Mouse (Mus musculus) hindbrain, postnatal 0 days (tissue): ENCODE data around the gene Olfr237-ps1. TPM values are rescaled to one million over a fixed set of nuclear protein-coding genes. Genes with fewer than 3 reads are reported as not detected.

ENCODE experiments used
- ATAC-seq: fragments of 200-750 bp; cut with Nextera tagmentation; 2 replicates; pipeline ENCODE4 v1.8.0; 2017; ENCODE audit warnings: mild to moderate bottlenecking, moderate TSS enrichment, moderate library complexity
- DNase-seq: peaks from one replicate; pipeline ENCODE4 v3.0.0-alpha.2; 2015; ENCODE audit warnings: low spot score
- H3K27ac ChIP-seq: fragments of 300-500 bp; sonication (generic); 2 replicates; pipeline ENCODE4 v1.5.1; 2014; ENCODE audit warnings: mild to moderate bottlenecking
- H3K27me3 ChIP-seq: fragments of 300-500 bp; sonication (generic); 2 replicates; pipeline ENCODE4 v1.6.1; 2014; ENCODE audit warnings: low read length, mixed read lengths; ENCODE audit not compliant: insufficient read depth
- H3K36me3 ChIP-seq: fragments of 300-500 bp; sonication (generic); 2 replicates; pipeline ENCODE4 v1.6.1; 2014; ENCODE audit warnings: low read length, mixed read lengths; ENCODE audit not compliant: insufficient read depth
- H3K4me1 ChIP-seq: fragments of 300-500 bp; sonication (generic); 2 replicates; pipeline ENCODE4 v1.6.1; 2014; ENCODE audit warnings: antibody characterized with exemption, low read length, mixed read lengths; ENCODE audit not compliant: insufficient read depth
- H3K4me2 ChIP-seq: fragments of 300-500 bp; sonication (generic); 2 replicates; pipeline ENCODE4 v1.6.1; 2014; ENCODE audit warnings: low read depth, mild to moderate bottlenecking, low read length, moderate library complexity, mixed read lengths
- H3K4me3 ChIP-seq: fragments of 300-500 bp; sonication (generic); 2 replicates; pipeline ENCODE4 v1.5.1; 2014; ENCODE audit warnings: low read length
- H3K9ac ChIP-seq: fragments of 300-500 bp; sonication (generic); replicated peaks from 2 replicates; pipeline ENCODE4 v1.6.1; 2014; ENCODE audit warnings: mild to moderate bottlenecking, low read length, moderate library complexity, mixed read lengths
- H3K9me3 ChIP-seq: fragments of 300-500 bp; sonication (generic); 2 replicates; pipeline ENCODE4 v1.6.1; 2016; ENCODE audit warnings: low read length, mixed read lengths
- CTCF ChIP-seq: IDR thresholded peaks from 2 replicates; pipeline ENCODE4 v1.5.1; 2016; ENCODE audit warnings: antibody characterized with exemption, control low read depth, low read depth
- WGBS: fragments of 180-500 bp; shearing (Covaris S2); extraction: QIAGEN DNeasy Blood & Tissue Kit; methylation state at CpG from one replicate; pipeline ENCODE4 v1.1.7; 2014; 5-methylcytosine and 5-hydroxymethylcytosine counted together
- polyA plus RNA-seq: library from polyadenylated mRNA; unstranded; fragments of >200 nt; fragmentation: Nextera tagmentation; extraction: Ambion mirVana; gene quantifications from 2 replicates; pipeline ENCODE4 v1.2.1, GENCODE M21; 2015
- total RNA-seq: library from RNA; depleted of rRNA; stranded (reverse); fragments of >200 nt; gene quantifications from 2 replicates; pipeline ENCODE4 v1.2.3, GENCODE M21; 2014; rRNA removed

Gene Olfr237-ps1
- total and polyA plus RNA-seq, 2 experiments from 2014 or later: not detected

DNA sequence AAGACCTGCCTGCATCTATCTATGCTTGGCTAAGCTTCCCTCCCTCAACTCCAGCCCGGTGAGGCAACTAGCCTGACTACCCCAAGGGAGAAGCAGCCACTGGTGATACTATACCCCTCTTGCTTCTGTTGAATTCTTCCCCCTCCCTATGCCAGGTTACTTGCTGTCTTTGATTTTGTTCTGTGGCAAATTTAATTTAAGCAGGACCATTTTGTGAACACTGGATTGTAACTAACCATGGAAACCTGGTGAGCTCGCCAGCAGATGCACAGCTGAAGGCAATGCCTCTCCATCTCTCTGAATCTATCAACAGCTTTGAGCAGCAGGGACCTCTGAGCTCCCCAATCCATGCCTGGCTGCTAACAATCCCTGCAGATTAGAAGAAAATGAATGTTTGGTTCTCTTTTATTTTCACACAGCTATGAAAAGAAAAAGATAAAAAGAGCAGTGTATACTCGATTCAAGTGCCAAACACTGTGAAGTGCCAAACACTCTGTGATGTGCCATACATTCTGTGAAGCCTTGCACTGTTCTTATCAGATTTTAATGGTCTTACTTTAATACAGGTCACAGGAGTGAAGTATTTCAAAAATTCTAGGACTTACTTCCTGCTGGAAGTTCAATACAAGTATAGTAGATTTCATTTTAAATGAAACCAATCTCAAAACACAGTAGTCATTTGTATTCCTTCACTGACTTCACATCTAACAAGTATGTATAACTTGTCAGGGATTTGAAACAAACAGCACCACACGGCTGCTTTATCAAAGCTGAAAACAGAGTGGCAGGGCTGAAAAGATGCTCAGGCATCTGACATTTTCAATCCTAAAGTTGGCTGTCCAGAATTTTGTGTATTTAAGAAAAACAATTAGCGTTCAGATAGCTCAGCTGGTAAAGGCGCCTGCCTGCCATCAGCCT is 32.5 kb downstream of the Olfr237-ps1 start:
- H3K4me3 ChIP-seq: no peak overlapping the region
- 0 out of 2 replicates have a peak, but pooled peaks cover 7% of the 10 kb centered on the region for H3K4me1 ChIP-seq
- ATAC-seq: peak; percentile 74
- 44% methylated on average over 6 of the region's 6 CpGs for WGBS
- H3K27me3 ChIP-seq: no peaks in the 10 kb centered on the region
- no peak overlapping the region for H3K4me2 ChIP-seq
- no peak overlapping the region for H3K27ac ChIP-seq
- no peaks in the 10 kb centered on the region for H3K36me3 ChIP-seq
- DNase-seq: peak; percentile 31
- no peak overlapping the region for H3K9ac ChIP-seq
- H3K9me3 ChIP-seq: no peaks in the 10 kb centered on the region
- no peak for TF ChIP-seq CTCF

DNA sequence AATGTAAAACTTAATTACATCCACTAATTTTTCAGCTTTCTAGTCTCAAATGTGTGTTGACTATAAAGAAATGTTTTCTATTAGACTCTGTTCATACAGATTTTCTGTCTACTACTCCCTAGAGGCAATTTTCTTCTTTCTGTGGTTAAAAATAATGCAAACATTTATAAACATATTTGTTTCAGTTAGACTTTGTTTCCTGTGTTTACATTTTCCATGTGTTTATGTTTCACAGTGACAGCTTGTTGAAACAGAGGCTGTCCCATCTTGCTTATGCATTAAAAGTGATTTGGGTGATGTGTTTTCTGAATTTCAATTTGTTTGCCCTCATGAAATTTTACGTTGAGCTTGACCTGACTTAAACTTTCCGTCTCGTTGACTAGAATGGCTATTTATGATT is 44.6 kb downstream of the Olfr237-ps1 start:
- DNase-seq (no peak), ATAC-seq (no peak)
- H3K27ac ChIP-seq: no peak overlapping the region
- H3K4me1 ChIP-seq: no peaks in the 10 kb centered on the region
- no peak overlapping the region for H3K9ac ChIP-seq
- no peak overlapping the region for H3K4me2 ChIP-seq
- H3K4me3 ChIP-seq: no peak overlapping the region
- H3K9me3 ChIP-seq: no peaks in the 10 kb centered on the region
- 85% methylated on average over 3 of the region's 3 CpGs for WGBS
- TF ChIP-seq CTCF: no peak
- H3K36me3 ChIP-seq: no peaks in the 10 kb centered on the region
- no peaks in the 10 kb centered on the region for H3K27me3 ChIP-seq

DNA sequence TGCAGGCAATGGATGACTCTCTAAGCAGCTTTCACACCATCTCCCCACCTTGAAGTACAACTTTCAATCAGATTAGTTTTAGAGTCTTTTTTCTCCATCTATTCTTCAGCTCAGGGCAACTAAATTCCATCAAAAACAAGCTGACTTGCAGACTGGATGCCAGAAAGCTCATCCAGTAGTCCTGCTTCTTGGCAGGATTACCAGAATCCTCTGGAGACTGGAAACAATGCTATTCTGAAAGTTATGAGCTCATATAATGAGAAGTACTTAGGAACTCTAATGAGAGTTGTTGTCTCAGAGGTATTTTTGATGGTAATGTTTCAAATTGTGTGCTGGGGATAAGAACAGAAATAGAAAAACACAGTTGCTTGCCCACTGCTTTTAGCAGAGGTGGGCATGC is 50.4 kb downstream of the Olfr237-ps1 start, which contains the start of gene Olfr435:
TSS of gene Olfr435 (plus strand) at position 366 of the 400 bp plus-strand sequence.
- no peak for TF ChIP-seq CTCF

DNA sequence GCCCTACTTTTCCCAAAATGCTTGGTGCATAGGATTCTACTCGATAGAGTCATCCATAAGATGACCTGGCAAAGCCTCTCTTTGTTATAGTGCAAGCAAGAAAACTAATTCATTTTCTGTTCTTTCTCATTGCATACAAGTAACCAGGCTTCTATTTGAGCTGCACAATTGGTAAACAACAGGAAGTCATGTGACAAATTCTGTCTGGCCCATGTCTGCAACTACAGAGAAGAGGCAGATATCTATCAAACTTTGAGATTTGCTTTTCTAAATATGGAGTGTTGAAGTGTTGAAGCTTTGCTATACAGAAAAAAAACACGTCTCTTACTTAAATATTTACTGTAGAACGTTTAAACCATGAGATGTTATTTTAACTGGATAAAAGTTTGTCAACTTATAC is 51.7 kb downstream of the Olfr237-ps1 start:
- no peak overlapping the region for H3K27ac ChIP-seq
- WGBS: 81% methylated on average over 3 of the region's 3 CpGs
- TF ChIP-seq CTCF: no peak

More for the DNA sequence above, 50.4 kb downstream of the Olfr237-ps1 start, which contains the start of gene Olfr435:
- Histone ChIP-seq H3K9ac (no peak within 1 kb of the TSS), H3K4me3 (no peak within 1 kb of the TSS), H3K4me2 (no peak within 1 kb of the TSS), H3K4me1 (no peaks in the 10 kb centered on the region), H3K27ac (no peak within 1 kb of the TSS), H3K27me3 (no peaks in the 10 kb centered on the region), H3K9me3 (no peaks in the 10 kb centered on the region), H3K36me3 (no peaks in the 10 kb centered on the region)
- DNase-seq: peak; percentile 12
- ATAC-seq: no peak

DNA sequence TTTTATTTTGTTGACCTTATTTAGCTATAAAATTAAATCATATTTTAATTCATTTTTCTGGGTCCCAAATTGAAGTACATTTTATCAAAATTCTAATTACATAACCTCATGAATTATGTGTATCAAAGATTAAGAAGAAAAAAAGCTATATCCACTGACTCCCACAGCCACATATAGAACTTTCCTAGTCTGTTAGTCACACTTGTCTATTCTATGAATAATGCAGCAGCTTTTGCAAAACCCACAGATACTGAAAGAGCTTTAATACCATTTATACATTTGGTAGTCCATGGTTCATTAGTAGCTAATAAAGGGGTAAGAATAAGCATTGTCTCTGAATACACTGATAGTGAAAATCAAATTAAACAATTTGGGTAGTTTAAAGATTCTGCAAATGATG is 56.4 kb downstream of the Olfr237-ps1 start:
- H3K27ac ChIP-seq: no peak overlapping the region
- TF ChIP-seq CTCF: no peak
- H3K4me2 ChIP-seq: no peak overlapping the region
- no peaks in the 10 kb centered on the region for H3K4me1 ChIP-seq
- H3K9me3 ChIP-seq: no peaks in the 10 kb centered on the region
- no peak overlapping the region for H3K4me3 ChIP-seq
- no peak overlapping the region for H3K9ac ChIP-seq
- no peaks in the 10 kb centered on the region for H3K27me3 ChIP-seq
- no peak for ATAC-seq
- no peaks in the 10 kb centered on the region for H3K36me3 ChIP-seq
- DNase-seq: no peak

More for the DNA sequence above, 51.7 kb downstream of the Olfr237-ps1 start:
- no peaks in the 10 kb centered on the region for H3K9me3 ChIP-seq
- no peaks in the 10 kb centered on the region for H3K4me1 ChIP-seq
- no peak for DNase-seq
- no peak overlapping the region for H3K9ac ChIP-seq
- no peaks in the 10 kb centered on the region for H3K27me3 ChIP-seq
- no peak for ATAC-seq
- no peaks in the 10 kb centered on the region for H3K36me3 ChIP-seq
- no peak overlapping the region for H3K4me3 ChIP-seq
- no peak overlapping the region for H3K4me2 ChIP-seq

DNA sequence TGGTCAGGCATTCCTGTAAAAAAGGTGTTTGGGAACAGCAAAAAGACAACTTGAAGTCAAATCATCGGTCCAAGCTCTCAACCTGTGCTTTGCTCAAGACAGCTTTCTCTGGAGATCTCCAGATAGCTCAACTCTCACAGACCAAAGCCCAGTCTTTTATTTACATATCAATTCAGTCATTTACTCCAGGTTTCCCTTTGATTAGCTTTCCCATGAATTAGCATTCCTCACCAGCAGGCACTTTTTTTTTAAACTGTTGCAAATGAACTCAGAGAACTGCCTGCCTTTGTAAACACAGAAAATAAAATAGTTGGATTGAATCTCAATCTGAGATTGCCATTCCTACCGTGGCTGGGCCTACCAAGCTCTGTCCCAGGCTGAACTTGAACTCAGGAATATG is 59.0 kb downstream of the Olfr237-ps1 start:
- DNase-seq (no peak), ATAC-seq (no peak)
- no peak overlapping the region for H3K27ac ChIP-seq
- no peak overlapping the region for H3K9ac ChIP-seq
- H3K4me2 ChIP-seq: no peak overlapping the region
- no peaks in the 10 kb centered on the region for H3K4me1 ChIP-seq
- no peaks in the 10 kb centered on the region for H3K27me3 ChIP-seq
- no peaks in the 10 kb centered on the region for H3K9me3 ChIP-seq
- no peak overlapping the region for H3K4me3 ChIP-seq
- no peak for TF ChIP-seq CTCF
- 40% methylated on average over 2 of the region's 2 CpGs for WGBS
- H3K36me3 ChIP-seq: no peaks in the 10 kb centered on the region

Other genes starting within 250 kb of the Olfr237-ps1 start
- gene Olfr447, start 237.7 kb upstream of the Olfr237-ps1 start, total RNA-seq: not detected in 2 replicates
- gene Olfr447, start 237.7 kb upstream of the Olfr237-ps1 start, polyA plus RNA-seq: not detected in 2 replicates
- not detected in 2 replicates for gene Olfr446, start 225.2 kb upstream of the Olfr237-ps1 start, total RNA-seq
- gene Olfr446, start 225.2 kb upstream of the Olfr237-ps1 start, polyA plus RNA-seq: not detected in 2 replicates
- gene Olfr444, start 197.5 kb upstream of the Olfr237-ps1 start, total RNA-seq: not detected in 2 replicates
- not detected in 2 replicates for gene Olfr444, start 197.5 kb upstream of the Olfr237-ps1 start, polyA plus RNA-seq
- not detected in 2 replicates for gene Olfr441, start 40.2 kb upstream of the Olfr237-ps1 start, total RNA-seq
- gene Olfr441, start 40.2 kb upstream of the Olfr237-ps1 start, polyA plus RNA-seq: not detected in 2 replicates
- not detected in 2 replicates for gene Olfr437, start 16.7 kb downstream of the Olfr237-ps1 start, total RNA-seq
- gene Olfr437, start 16.7 kb downstream of the Olfr237-ps1 start, polyA plus RNA-seq: not detected in 2 replicates
- 0.05 TPM in 1 of 2 replicates, not detected in the other for gene Olfr13, start 25.6 kb downstream of the Olfr237-ps1 start, total RNA-seq
- not detected in 2 replicates for gene Olfr13, start 25.6 kb downstream of the Olfr237-ps1 start, polyA plus RNA-seq
- not detected in 2 replicates for gene Olfr435, start 50.6 kb downstream of the Olfr237-ps1 start, total RNA-seq
- gene Olfr435, start 50.6 kb downstream of the Olfr237-ps1 start, polyA plus RNA-seq: not detected in 2 replicates
- gene Olfr434, start 66.5 kb downstream of the Olfr237-ps1 start, total RNA-seq: not detected in 2 replicates
- not detected in 2 replicates for gene Olfr434, start 66.5 kb downstream of the Olfr237-ps1 start, polyA plus RNA-seq
- gene Olfr47, start 85.0 kb downstream of the Olfr237-ps1 start, total RNA-seq: not detected in 2 replicates
- not detected in 2 replicates for gene Olfr47, start 85.0 kb downstream of the Olfr237-ps1 start, polyA plus RNA-seq
- gene Arhgef5, start 119.0 kb downstream of the Olfr237-ps1 start, total RNA-seq: 4.9 and 6.2 TPM in 2 replicates
- 1.4 and 1.8 TPM in 2 replicates for gene Arhgef5, start 119.0 kb downstream of the Olfr237-ps1 start, polyA plus RNA-seq
- not detected in 2 replicates for gene Nobox, start 163.0 kb downstream of the Olfr237-ps1 start, total RNA-seq
- gene Nobox, start 163.0 kb downstream of the Olfr237-ps1 start, polyA plus RNA-seq: not detected in 2 replicates